Mouse (Mus musculus): Measurements from ENCODE around the gene Mcl1. TPM values are rescaled to one million over a fixed set of nuclear protein-coding genes. Genes with fewer than 3 reads are reported as not detected.
"Not testable (repeated sequence)": the region's sequence is repeated elsewhere in the genome, so short reads cannot be mapped to it uniquely, and the experiment has no call there.

The Mcl1 gene
- polyA plus RNA-seq, 1 experiment from 2014 or later: 42.3 TPM

DNA sequence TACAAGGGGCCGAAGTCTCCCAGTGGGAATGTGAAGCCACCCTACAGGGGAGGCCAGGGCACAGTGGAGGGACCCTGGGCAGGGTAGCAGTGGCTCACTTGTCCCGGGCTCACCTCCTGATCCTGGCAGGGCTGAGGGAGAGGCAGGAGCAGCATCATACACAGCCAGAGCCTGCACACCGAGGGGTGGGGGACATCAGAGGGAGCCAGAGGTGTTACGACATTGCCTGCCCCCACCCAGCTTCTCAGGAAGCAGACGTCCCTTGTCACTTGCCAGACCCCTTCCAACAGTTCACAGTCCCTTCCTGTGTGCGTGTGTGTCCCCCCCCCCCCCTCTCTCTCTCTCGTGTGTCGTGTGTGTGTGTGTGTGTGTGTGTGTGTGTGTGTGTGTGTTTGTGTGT lies 26.3 kb downstream of the Mcl1 start:
- no peak overlapping the region for H3K4me3 ChIP-seq
- peaks cover 56% of the 10 kb centered on the region for H3K4me1 ChIP-seq
- WGBS: 32% methylated on average over 5 of the region's 8 CpGs
- no peak overlapping the region for H3K27ac ChIP-seq
- no peak overlapping the region for H3K4me2 ChIP-seq (replicated peaks)
- no peak overlapping the region for H3K9ac ChIP-seq
- no peaks in the 10 kb centered on the region for H3K9me3 ChIP-seq
- no peak for ATAC-seq (ENCODE audit: low FRiP score, low read depth)
- peaks cover 1% of the 10 kb centered on the region for H3K36me3 ChIP-seq
- no peaks in the 10 kb centered on the region for H3K27me3 ChIP-seq

DNA sequence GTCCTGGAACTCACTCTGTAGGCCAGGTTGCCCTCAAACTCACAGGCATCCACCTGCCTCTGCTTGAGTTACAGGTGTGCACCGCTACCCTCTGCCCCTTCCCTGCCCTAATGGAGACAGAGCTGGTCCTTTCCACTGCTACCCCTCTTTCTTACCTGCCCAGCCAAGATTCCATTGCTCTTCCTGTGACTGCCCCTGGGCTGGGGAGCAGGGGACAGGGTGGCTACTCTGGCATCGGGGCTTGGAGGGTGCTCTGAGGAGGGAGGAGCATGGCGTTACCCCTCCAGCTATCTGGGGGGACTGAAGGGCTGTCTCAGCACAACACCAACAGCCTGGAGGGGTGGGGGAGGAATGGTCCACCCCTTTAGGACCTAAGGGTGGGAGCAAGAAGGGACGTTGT lies 26.7 kb downstream of the Mcl1 start:
- peaks cover 56% of the 10 kb centered on the region for H3K4me1 ChIP-seq
- 93% methylated on average over 4 of the region's 4 CpGs for WGBS
- no peak overlapping the region for H3K27ac ChIP-seq
- no peak overlapping the region for H3K4me3 ChIP-seq
- H3K36me3 ChIP-seq: no peaks in the 10 kb centered on the region
- no peak overlapping the region for H3K4me2 ChIP-seq (replicated peaks)
- H3K27me3 ChIP-seq: no peaks in the 10 kb centered on the region
- no peak for ATAC-seq (ENCODE audit: low FRiP score, low read depth)
- H3K9me3 ChIP-seq: no peaks in the 10 kb centered on the region
- no peak overlapping the region for H3K9ac ChIP-seq

DNA sequence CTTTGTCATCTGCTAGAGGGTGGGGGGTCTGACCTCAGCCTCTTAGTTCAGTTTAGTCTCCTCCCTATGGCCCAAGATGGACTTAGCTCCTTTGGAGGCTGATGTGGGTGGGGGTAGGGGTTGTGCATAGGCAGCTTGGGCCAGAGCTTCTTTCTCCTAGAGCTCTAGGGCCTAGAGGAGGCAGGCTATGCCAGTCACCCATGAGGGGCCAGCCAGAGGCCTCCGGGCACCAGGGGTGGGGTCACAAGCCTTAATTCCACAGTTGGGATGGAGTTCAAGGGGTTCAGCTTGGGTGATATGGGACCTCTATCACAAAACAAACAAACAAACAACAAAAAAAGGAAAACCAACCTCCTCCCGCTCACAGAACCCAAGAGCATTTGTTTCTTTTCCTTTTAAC lies 27.1 kb downstream of the Mcl1 start:
- Histone ChIP-seq H3K4me1 (peaks cover 55% of the 10 kb centered on the region), H3K4me2 (replicated peaks) (no peak overlapping the region), H3K9ac (no peak overlapping the region), H3K27ac (no peak overlapping the region), H3K27me3 (no peaks in the 10 kb centered on the region), H3K9me3 (no peaks in the 10 kb centered on the region), H3K4me3 (no peak overlapping the region), H3K36me3 (no peaks in the 10 kb centered on the region)
- ATAC-seq (ENCODE audit: low FRiP score, low read depth): no peak
- 85% methylated on average over 2 of the region's 2 CpGs for WGBS

DNA sequence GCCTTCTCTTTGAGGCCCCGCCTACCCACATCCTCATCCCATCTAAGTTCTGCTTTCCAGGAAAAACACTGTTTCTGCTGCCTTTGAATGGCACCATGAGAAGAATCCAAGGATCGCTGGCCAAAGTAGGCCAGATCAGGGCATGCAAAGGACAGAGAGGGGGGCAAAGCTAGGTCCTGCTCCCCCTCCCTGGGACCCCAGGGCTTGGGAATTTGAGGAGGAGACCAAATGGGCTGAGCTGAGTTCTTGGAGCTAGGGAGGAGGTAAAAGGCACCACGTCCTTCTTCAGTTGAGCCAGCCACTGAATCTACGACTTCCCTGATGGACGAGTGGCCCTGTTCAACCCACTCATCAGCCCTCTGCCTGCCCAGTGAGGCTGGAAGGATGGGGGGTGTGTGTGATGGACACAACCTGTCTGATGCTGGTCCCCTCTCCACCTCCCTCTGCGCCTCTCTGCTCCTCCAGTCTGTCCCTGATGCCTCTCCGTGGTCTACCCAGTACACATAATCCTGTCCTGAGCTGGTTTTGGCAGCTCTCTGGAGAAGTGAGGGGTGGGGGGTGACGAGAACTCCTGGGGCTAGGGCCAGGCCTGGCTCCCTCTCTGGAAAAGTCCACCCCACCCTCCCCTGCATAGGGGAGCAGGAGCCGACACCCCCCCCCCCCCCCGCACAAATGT lies 28.0 kb downstream of the Mcl1 start:
- no peaks in the 10 kb centered on the region for H3K9me3 ChIP-seq

DNA sequence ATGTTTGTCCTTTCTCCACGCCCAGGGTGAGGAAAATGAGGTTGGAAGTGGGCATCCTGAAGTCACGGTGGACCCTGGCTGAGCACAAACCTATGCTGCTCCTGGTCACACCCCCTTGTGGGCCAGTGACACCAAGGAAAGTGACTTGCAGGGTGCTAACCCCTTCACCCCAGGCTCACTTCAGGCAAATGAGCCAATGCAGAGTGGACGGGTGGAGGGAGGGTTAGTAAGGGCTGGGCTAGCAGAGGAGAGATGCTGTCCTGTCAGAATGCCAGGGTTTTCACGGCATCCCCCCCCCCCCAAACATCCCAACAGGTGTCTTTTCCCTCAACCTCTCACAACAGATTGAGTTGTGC lies 28.6 kb downstream of the Mcl1 start:
- Histone ChIP-seq H3K27ac (peak overlapping the region; percentile 33; the same call in 1 of the 2 replicates), H3K4me2 (replicated peaks) (peak overlapping the region; percentile 90), H3K4me1 (peaks cover 44% of the 10 kb centered on the region), H3K36me3 (no peaks in the 10 kb centered on the region; the same call in 1 of the 2 replicates), H3K9ac (peak overlapping the region; percentile 68; the same call in 1 of the 2 replicates), H3K27me3 (no peaks in the 10 kb centered on the region), H3K4me3 (peak overlapping the region; percentile 51), H3K9me3 (no peaks in the 10 kb centered on the region)
- ATAC-seq (ENCODE audit: low FRiP score, low read depth): peak; percentile 4; the same call in 1 of the 2 replicates
- WGBS: 7% methylated on average over 4 of the region's 4 CpGs

More for the DNA sequence above, 28.0 kb downstream of the Mcl1 start:
- Histone ChIP-seq H3K4me2 (replicated peaks) (peak overlapping the region; percentile 90), H3K9ac (no peak overlapping the region), H3K4me3 (no peak overlapping the region), H3K27ac (peak overlapping the region; percentile 58; the same call in 1 of the 2 replicates), H3K4me1 (peaks cover 46% of the 10 kb centered on the region), H3K27me3 (no peaks in the 10 kb centered on the region), H3K36me3 (no peaks in the 10 kb centered on the region; the same call in 1 of the 2 replicates)
- ATAC-seq (ENCODE audit: low FRiP score, low read depth): no peak
- WGBS: 38% methylated on average over 10 of the region's 10 CpGs

DNA sequence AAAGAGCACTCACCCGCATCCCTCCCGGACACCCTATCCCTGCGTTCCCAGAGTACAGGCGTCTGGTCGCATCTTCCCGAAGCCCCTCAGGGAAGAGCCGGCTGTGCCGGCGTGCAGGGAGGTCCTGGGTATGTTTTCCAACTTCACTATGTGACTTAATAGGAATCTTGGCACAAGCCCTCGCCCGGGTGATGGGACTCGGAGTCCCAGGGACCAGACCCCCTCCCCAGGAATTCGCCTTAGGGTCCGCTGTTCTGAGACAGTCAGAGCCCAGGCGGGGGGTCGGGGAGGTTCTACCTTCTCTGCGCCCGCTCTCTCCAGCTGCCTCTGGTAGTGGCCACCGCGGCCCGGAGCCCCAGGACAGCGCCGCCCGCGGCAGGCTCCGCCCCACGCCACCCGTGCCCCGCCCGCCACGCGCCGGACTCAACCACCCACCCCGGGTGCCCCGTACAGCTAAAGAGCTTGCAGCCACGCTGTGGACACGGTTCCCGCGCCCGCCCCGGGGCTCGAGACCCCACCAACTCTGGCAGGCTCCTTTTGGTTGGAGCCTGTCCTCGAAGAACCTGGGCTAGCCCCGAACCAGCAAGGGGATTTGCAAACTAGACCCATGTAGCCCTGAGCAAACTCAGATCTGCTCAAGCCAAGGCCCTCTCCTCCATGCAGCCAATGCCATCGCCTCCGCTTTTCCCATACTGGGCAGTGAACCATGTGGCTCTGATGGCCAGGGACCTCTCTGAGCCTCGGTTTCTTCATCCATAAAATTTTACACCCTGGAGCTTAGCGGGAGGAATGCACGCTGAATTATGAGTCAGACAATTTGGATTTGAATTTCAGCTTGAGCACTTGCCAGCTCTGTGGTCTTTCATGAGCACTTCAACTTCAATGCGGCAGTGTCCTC lies 29.2 kb downstream of the Mcl1 start, which contains the start of gene Adamtsl4:
Adamtsl4 (minus strand) TSS at position 394 of the 898 bp plus-strand sequence.
- Histone ChIP-seq H3K4me2 (replicated peaks) (peak within 1 kb of the TSS; percentile 90), H3K27me3 (no peaks in the 10 kb centered on the region), H3K4me3 (peak within 1 kb of the TSS; percentile 51), H3K9me3 (no peaks in the 10 kb centered on the region), H3K9ac (peak within 1 kb of the TSS; percentile 68), H3K36me3 (no peaks in the 10 kb centered on the region; the same call in 1 of the 2 replicates), H3K27ac (peak within 1 kb of the TSS; percentile 77), H3K4me1 (peaks cover 44% of the 10 kb centered on the region)
- ATAC-seq (ENCODE audit: low FRiP score, low read depth): peak; percentile 77
- 3% methylated on average over 50 of the region's 50 CpGs for WGBS

DNA sequence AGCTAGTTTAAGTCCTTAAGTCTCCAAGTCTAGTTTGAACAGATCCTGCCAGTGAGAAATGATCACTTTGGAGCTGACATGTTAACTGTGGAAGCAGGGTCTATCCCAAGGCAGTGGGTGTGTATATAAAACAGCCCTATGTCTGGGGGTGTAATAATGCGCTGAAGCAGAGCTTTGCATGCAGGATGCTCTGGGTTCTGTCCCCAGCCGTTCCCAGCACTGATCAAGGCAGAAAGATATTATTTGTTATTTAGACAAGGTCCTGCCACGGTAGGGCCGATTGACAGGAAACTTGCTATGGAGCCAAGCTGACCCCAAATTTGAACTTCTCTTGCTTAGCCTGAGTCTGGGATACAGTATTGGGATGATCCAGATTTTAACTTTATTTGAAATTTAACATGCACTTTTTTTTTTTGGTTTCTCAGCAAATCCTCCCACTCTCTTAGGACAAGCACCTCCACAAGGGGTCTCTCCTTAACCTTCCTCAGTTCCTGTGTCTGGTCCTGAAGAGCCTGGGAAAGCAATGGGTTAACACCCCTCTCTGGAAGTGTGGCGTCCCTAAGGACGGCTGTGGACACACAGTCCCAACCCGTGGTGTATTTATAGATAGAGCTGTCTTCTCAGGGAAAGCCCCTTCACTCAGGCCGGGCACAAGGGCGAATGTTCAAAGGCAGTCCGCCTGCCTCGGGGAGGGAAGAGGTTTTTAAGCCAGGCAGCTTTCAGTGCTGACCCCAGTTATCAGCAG lies 30.8 kb downstream of the Mcl1 start:
- no peak overlapping the region for H3K27ac ChIP-seq
- H3K36me3 ChIP-seq: no peaks in the 10 kb centered on the region; the same call in 1 of the 2 replicates
- H3K9me3 ChIP-seq: no peaks in the 10 kb centered on the region
- H3K27me3 ChIP-seq: no peaks in the 10 kb centered on the region
- WGBS: 33% methylated on average over 11 of the region's 11 CpGs
- no peak for ATAC-seq (ENCODE audit: low FRiP score, low read depth)
- H3K4me3 ChIP-seq: no peak overlapping the region
- no peak overlapping the region for H3K9ac ChIP-seq
- peaks cover 39% of the 10 kb centered on the region for H3K4me1 ChIP-seq
- no peak overlapping the region for H3K4me2 ChIP-seq (replicated peaks)

DNA sequence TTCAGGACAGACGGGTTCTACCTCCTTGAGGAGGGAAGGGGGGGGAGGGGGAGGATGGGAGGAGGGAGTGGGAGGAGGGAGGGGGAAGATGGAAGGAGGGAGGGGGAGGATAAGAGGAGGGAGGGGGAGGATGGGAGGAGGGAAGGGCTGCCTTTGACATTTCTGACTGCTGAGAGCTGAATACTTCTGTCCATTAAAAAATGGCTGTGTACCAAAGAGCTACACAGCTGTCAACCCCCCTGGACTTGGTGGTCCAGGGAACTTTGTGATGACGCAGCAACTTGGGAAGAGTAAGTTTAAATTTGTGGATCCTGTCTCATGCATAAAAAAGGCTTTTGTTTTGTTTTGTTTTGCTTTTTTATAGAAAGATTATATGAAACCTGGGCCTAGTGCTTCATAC lies 31.4 kb downstream of the Mcl1 start:
- no peak overlapping the region for H3K27ac ChIP-seq
- H3K9ac ChIP-seq: no peak overlapping the region
- no peaks in the 10 kb centered on the region for H3K27me3 ChIP-seq
- no peaks in the 10 kb centered on the region; the same call in 1 of the 2 replicates for H3K36me3 ChIP-seq
- no peak overlapping the region for H3K4me2 ChIP-seq (replicated peaks)
- no peak for ATAC-seq (ENCODE audit: low FRiP score, low read depth)
- H3K4me1 ChIP-seq: peaks cover 38% of the 10 kb centered on the region
- 38% methylated on average over 2 of the region's 2 CpGs for WGBS
- no peak overlapping the region for H3K4me3 ChIP-seq
- H3K9me3 ChIP-seq: no peaks in the 10 kb centered on the region

DNA sequence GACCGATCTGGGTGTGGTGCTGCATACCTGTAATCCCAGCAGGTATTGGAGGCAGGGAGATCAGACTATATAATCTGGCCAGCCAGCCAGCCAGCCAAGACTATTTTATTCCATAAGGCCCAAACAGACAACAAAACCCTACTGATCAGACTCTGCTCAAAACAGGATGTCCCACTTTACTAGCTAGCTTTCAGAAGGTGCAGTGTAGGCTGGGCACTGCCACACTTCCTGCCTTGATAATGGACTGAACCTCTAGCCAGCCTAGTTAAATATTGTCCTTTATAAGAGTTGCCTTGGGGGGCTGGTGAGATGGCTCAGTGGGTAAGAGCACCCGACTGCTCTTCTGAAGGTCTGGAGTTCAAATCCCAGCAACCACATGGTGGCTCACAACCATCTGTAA lies 32.0 kb downstream of the Mcl1 start:
- peaks cover 40% of the 10 kb centered on the region for H3K4me1 ChIP-seq
- not testable (repeated sequence) for ATAC-seq (ENCODE audit: low FRiP score, low read depth)
- 94% methylated on average over 2 of the region's 2 CpGs for WGBS

DNA sequence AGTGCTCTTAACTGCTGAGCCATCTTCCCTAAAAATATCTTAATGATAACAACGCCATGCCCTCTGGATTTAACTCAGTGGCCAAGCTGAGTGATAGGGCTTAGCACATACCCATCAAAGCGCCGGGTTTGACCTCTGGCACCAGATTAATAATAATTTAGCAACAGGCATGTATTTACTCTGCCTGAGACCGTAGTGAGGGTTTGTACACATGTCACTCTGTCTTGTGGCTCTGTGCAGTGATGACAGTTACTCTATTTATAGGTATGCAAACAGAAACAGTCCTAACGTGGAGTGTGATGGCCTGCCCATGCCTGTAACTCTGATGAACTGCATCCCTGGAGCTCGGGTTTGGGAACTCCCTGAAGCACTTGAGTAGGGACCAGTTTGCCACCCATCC lies 34.1 kb downstream of the Mcl1 start:
- ATAC-seq (ENCODE audit: low FRiP score, low read depth): no peak
- no peaks in the 10 kb centered on the region for H3K27me3 ChIP-seq
- H3K9ac ChIP-seq: no peak overlapping the region
- peaks cover 33% of the 10 kb centered on the region for H3K4me1 ChIP-seq
- no peak overlapping the region for H3K27ac ChIP-seq
- H3K36me3 ChIP-seq: no peaks in the 10 kb centered on the region; the same call in 1 of the 2 replicates
- no peak overlapping the region for H3K4me2 ChIP-seq (replicated peaks)
- H3K9me3 ChIP-seq: no peaks in the 10 kb centered on the region
- no peak overlapping the region for H3K4me3 ChIP-seq
- 77% methylated on average over 6 of the region's 6 CpGs for WGBS

More for the DNA sequence above, 32.0 kb downstream of the Mcl1 start:
- H3K27ac ChIP-seq; H3K4me3 ChIP-seq; H3K4me2 ChIP-seq (replicated peaks); H3K9ac ChIP-seq; H3K36me3 ChIP-seq; H3K27me3 ChIP-seq; H3K9me3 ChIP-seq: not testable (repeated sequence)

DNA sequence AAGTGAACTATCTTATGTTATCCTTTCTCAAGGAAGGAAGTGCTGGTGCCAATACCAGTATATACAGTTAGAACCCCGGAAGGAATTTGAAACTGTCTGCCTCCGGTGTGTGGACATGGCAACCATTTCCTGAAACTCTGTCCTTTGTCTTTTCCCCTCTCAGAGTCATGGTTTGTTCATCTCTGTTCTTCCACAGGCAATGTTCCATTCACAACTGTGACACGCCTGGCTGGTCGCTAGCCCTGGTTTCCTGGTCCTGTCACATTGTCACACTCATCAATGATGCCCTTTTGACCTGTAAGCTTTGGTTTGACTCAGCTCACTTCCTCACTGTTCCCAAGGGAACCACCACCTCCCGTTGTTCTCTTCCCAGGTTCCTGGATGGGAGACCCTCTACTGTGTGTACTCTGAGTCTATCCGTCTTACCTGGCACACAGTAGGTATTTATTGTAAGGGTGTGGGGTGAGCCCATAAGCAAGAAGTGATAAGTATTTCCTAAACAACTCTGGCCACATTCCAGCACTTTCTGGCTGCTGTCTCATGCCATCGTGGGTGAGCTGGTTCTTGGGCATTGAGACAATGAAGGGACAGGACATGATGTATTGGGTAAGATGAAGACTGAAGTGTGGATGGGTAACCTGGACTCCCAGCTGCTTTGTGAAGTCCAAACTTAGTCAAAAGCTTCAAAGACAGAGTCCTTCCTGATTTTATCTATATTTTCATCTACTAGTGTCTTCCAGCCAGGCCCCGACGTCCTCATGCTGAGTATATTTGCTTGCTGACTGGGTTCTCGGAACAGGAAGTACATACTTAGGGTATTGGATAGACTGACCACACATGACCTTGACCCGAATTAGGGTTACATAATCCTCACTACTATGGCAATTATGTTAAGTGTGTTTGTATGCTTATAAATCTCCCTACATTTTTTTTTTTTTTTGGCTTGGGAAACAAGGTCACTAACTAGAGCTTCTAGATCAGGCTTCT lies 35.5 kb downstream of the Mcl1 start:
- peaks cover 19% of the 10 kb centered on the region for H3K4me1 ChIP-seq
- 78% methylated on average over 11 of the region's 11 CpGs for WGBS
- no peak for ATAC-seq (ENCODE audit: low FRiP score, low read depth)
- H3K4me2 ChIP-seq (replicated peaks): no peak overlapping the region
- H3K9me3 ChIP-seq: no peaks in the 10 kb centered on the region
- H3K27me3 ChIP-seq: no peaks in the 10 kb centered on the region
- H3K4me3 ChIP-seq: no peak overlapping the region
- H3K9ac ChIP-seq: no peak overlapping the region
- H3K36me3 ChIP-seq: no peaks in the 10 kb centered on the region; the same call in 1 of the 2 replicates
- H3K27ac ChIP-seq: no peak overlapping the region
